Mouse (Mus musculus) heart, embryonic 10.5 days (tissue): ENCODE results near the gene Pacs2. TPM values are rescaled to one million over a fixed set of nuclear protein-coding genes. Genes with fewer than 3 reads are reported as not detected.
A peak's percentile ranks its signal among the peaks of the same experiment; 100 is the strongest.

Experiments
- DNase-seq: peaks from one replicate; pipeline ENCODE4 v3.0.0-alpha.2; 2017; ENCODE audit warnings: low spot score
- H3K27ac ChIP-seq: fragments of 300-500 bp; sonication (generic); 2 replicates; pipeline ENCODE4 v1.5.1; 2016; ENCODE audit warnings: mild to moderate bottlenecking
- H3K27me3 ChIP-seq: fragments of 300-500 bp; sonication (generic); 2 replicates; pipeline ENCODE4 v1.6.1; 2016; ENCODE audit warnings: mild to moderate bottlenecking; ENCODE audit not compliant: poor library complexity, insufficient read depth, severe bottlenecking
- H3K36me3 ChIP-seq: fragments of 300-500 bp; sonication (generic); 2 replicates; pipeline ENCODE4 v1.6.1; 2016; ENCODE audit warnings: mild to moderate bottlenecking, moderate library complexity
- H3K4me1 ChIP-seq: fragments of 300-500 bp; sonication (generic); 2 replicates; pipeline ENCODE4 v1.6.1; 2016; ENCODE audit warnings: mild to moderate bottlenecking
- H3K4me3 ChIP-seq: fragments of 300-500 bp; sonication (generic); 2 replicates; pipeline ENCODE4 v1.5.1; 2016; ENCODE audit warnings: mild to moderate bottlenecking, moderate library complexity
- H3K9me3 ChIP-seq: fragments of 300-500 bp; sonication (generic); 2 replicates; pipeline ENCODE4 v1.6.1; 2016; ENCODE audit warnings: mild to moderate bottlenecking, moderate library complexity
- whole genome bisulfite sequencing: fragments of 180-500 bp; shearing (Covaris S2); methylation state at CpG from one replicate; pipeline ENCODE4 v1.1.7; 2016; 5-methylcytosine and 5-hydroxymethylcytosine counted together
- polyA plus RNA-seq: library from polyadenylated mRNA; unstranded; fragments of >200 nt; fragmentation: Nextera tagmentation; extraction: Ambion mirVana; gene quantifications from 2 replicates; pipeline ENCODE4 v1.2.1, GENCODE M21; 2016

Pacs2 gene
- polyA plus RNA-seq, 1 experiment from 2014 or later = 11.7 TPM

GRCm38 (mm10) chr12:113016976-113017375 lies 2.7 kb downstream of the Pacs2 start:
- Histone ChIP-seq H3K36me3 (peaks cover 14% of the 10 kb centered on the region), H3K27me3 (no peaks in the 10 kb centered on the region), H3K4me3 (no peak overlapping the region), H3K27ac (no peak overlapping the region), H3K9me3 (no peaks in the 10 kb centered on the region), H3K4me1 (peaks cover 44% of the 10 kb centered on the region)
- WGBS = 70% methylated on average over 8 of the region's 8 CpGs
- DNase-seq = no peak

GRCm38 (mm10) chr12:113017429-113017984 lies 3.2 kb downstream of the Pacs2 start:
- no peaks in the 10 kb centered on the region for H3K9me3 ChIP-seq
- H3K4me3 ChIP-seq = no peak overlapping the region
- peaks cover 14% of the 10 kb centered on the region for H3K36me3 ChIP-seq
- DNase-seq = no peak
- 67% methylated on average over 9 of the region's 9 CpGs for whole genome bisulfite sequencing
- H3K4me1 ChIP-seq = peaks cover 39% of the 10 kb centered on the region
- H3K27ac ChIP-seq = no peak overlapping the region
- no peaks in the 10 kb centered on the region for H3K27me3 ChIP-seq

DNA sequence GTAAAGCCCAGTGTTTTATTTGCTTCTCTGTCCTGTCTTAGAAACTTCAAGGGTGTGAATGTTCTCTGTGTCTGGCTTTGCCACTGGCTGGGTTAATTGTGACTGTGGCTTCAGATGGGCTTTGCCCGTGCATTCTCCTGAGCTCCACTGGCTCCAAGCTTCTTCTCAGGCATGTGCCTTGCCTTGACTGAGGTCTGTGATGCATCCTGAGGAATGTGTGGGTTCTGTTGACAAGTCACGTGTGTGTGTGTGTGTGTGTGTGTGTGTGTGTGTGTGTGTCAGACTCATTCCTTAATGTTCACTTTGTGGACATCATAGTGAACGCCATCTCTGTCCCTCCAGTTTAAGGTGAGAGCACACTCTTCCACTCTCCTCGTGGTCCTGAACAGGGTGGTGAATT lies 4.5 kb downstream of the Pacs2 start:
- Histone ChIP-seq H3K9me3 (no peaks in the 10 kb centered on the region), H3K27ac (no peak overlapping the region), H3K36me3 (peaks cover 14% of the 10 kb centered on the region), H3K4me3 (no peak overlapping the region), H3K4me1 (peaks cover 39% of the 10 kb centered on the region), H3K27me3 (no peaks in the 10 kb centered on the region)
- WGBS = 81% methylated on average over 4 of the region's 4 CpGs
- DNase-seq = no peak

DNA sequence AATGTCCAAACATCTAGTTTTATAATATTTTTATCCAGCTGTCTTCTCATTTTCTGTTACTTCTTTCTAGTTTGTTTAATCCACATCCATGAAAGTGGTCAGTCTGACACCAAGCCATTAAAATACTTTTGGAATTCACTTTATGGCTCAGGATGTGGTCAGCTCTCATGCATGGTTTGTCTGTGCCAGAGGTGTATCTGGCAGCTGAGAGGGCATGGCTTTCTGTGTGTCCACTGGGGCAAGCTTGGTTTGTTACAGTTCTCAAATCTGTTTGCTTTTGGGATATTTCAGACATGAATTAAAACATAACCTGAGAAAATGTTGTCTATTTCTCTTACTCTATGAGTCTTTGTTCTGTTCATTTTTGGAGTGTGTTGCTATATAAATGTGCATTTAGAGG lies 7.2 kb downstream of the Pacs2 start:
- Histone ChIP-seq H3K9me3 (no peaks in the 10 kb centered on the region), H3K27me3 (no peaks in the 10 kb centered on the region), H3K36me3 (peaks cover 25% of the 10 kb centered on the region), H3K27ac (no peak overlapping the region), H3K4me3 (no peak overlapping the region), H3K4me1 (peaks cover 25% of the 10 kb centered on the region)
- no peak for DNase-seq

- Histone ChIP-seq H3K4me1 (peaks cover 26% of the 10 kb centered on the region), H3K4me3 (no peak overlapping the region), H3K27ac (no peak overlapping the region), H3K36me3 (peaks cover 30% of the 10 kb centered on the region), H3K9me3 (no peaks in the 10 kb centered on the region), H3K27me3 (no peaks in the 10 kb centered on the region)
- no peak for DNase-seq
- WGBS = 54% methylated on average over 4 of the region's 4 CpGs
Observed at GRCm38 (mm10) chr12:113023082-113023481, 8.8 kb downstream of the Pacs2 start.

- no peak overlapping the region for H3K27ac ChIP-seq
- 94% methylated on average over 1 of the region's 1 CpGs for WGBS
- no peak overlapping the region for H3K4me3 ChIP-seq
- DNase-seq = no peak
- H3K9me3 ChIP-seq = no peaks in the 10 kb centered on the region
- no peaks in the 10 kb centered on the region for H3K27me3 ChIP-seq
- H3K36me3 ChIP-seq = peaks cover 22% of the 10 kb centered on the region; the same call in 1 of the 2 replicates
- peaks cover 53% of the 10 kb centered on the region for H3K4me1 ChIP-seq
Observed at GRCm38 (mm10) chr12:113026557-113026956, 12.2 kb downstream of the Pacs2 start.

GRCm38 (mm10) chr12:113027495-113027894 lies 13.2 kb downstream of the Pacs2 start:
- H3K27ac ChIP-seq = peak overlapping the region; percentile 72
- H3K4me1 ChIP-seq = peaks cover 62% of the 10 kb centered on the region
- DNase-seq = no peak
- no peaks in the 10 kb centered on the region for H3K9me3 ChIP-seq
- H3K36me3 ChIP-seq = peaks cover 20% of the 10 kb centered on the region; the same call in 1 of the 2 replicates
- H3K27me3 ChIP-seq = no peaks in the 10 kb centered on the region
- 92% methylated on average over 2 of the region's 2 CpGs for WGBS
- H3K4me3 ChIP-seq = no peak overlapping the region

DNA sequence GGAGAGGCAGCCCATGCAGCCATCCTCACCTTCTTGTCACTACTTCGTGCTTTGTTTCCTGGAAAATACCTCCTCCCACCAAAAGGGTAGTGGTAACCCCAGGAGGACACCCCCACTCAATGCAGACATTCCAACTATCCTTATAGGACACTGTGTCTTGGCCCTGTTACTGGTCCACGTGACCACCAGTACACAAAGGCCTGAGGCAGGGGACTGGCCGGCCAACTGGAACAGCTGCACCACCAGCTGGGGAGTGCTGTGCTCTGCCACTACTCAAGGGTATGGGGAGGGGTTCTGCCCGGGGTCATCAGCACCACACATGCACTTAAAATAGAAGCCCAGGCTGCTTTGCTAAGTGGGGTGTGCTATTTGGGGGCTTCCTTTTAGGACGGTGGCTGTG lies 13.8 kb downstream of the Pacs2 start:
- H3K27ac ChIP-seq = peak overlapping the region; percentile 72
- 47% methylated on average over 5 of the region's 5 CpGs for WGBS
- H3K27me3 ChIP-seq = no peaks in the 10 kb centered on the region
- DNase-seq = no peak
- H3K36me3 ChIP-seq = peaks cover 20% of the 10 kb centered on the region; the same call in 1 of the 2 replicates
- no peak overlapping the region for H3K4me3 ChIP-seq
- H3K9me3 ChIP-seq = no peaks in the 10 kb centered on the region
- H3K4me1 ChIP-seq = peaks cover 64% of the 10 kb centered on the region

- Histone ChIP-seq H3K36me3 (peaks cover 20% of the 10 kb centered on the region; the same call in 1 of the 2 replicates), H3K4me1 (peaks cover 64% of the 10 kb centered on the region), H3K27me3 (no peaks in the 10 kb centered on the region), H3K4me3 (no peak overlapping the region), H3K27ac (peak overlapping the region; percentile 72; the same call in 1 of the 2 replicates), H3K9me3 (no peaks in the 10 kb centered on the region)
- 85% methylated on average over 9 of the region's 9 CpGs for WGBS
- no peak for DNase-seq
Observed at GRCm38 (mm10) chr12:113028898-113029297, 14.6 kb downstream of the Pacs2 start.

DNA sequence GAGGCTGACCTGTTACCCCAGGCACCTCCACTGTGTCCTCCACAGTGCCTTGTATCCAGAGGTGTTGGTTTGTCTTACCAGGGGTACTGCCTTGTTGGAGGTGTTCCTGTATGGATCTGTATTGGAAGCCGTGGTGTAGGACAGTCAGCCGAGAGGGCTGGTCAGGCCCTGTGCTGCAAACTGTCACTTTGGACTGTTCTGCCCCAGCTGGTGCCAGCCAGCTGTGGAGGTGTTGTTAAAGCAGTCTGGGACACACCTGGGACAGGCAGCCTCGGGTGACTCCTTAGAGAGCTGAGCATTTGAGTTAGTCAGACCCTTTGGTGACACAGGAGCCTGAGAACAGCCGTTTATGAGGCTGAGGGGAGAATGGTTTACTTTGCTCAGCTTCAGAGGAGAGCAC lies 15.7 kb downstream of the Pacs2 start:
- peaks cover 73% of the 10 kb centered on the region for H3K4me1 ChIP-seq
- H3K9me3 ChIP-seq = no peaks in the 10 kb centered on the region
- H3K27ac ChIP-seq = no peak overlapping the region

GRCm38 (mm10) chr12:113030993-113031392 lies 16.7 kb downstream of the Pacs2 start:
- Histone ChIP-seq H3K36me3 (peaks cover 8% of the 10 kb centered on the region; the same call in 1 of the 2 replicates), H3K4me1 (peaks cover 77% of the 10 kb centered on the region), H3K9me3 (no peaks in the 10 kb centered on the region), H3K27me3 (no peaks in the 10 kb centered on the region), H3K27ac (peak overlapping the region; percentile 31; the same call in 1 of the 2 replicates), H3K4me3 (no peak overlapping the region)
- 69% methylated on average over 9 of the region's 9 CpGs for whole genome bisulfite sequencing
- DNase-seq = no peak

More for the DNA sequence above, 15.7 kb downstream of the Pacs2 start:
- 71% methylated on average over 4 of the region's 4 CpGs for WGBS
- H3K36me3 ChIP-seq = peaks cover 17% of the 10 kb centered on the region; the same call in 1 of the 2 replicates
- H3K27me3 ChIP-seq = no peaks in the 10 kb centered on the region
- no peak for DNase-seq
- H3K4me3 ChIP-seq = no peak overlapping the region

DNA sequence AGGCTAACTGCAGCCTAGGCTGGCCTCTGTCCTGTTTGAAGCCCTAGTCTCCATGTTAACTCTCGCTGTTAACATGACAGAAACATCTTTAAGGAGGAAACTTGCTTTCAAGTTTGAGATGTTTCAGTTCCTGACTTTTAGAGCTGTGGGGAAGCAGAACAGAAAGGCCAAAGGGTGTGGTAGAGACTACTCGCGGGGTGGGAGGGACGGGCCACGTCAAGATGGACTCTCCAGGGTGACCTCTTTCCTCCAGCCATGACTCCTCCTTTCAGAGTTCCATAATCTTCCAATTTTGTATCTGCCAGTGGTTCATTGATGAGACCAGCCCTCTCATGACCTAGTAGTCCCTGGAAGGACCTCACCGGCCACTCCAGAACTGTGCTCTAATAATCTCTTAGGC lies 17.1 kb downstream of the Pacs2 start:
- peak overlapping the region; percentile 31; the same call in 1 of the 2 replicates for H3K27ac ChIP-seq
- 85% methylated on average over 6 of the region's 6 CpGs for WGBS
- peaks cover 80% of the 10 kb centered on the region for H3K4me1 ChIP-seq
- no peaks in the 10 kb centered on the region for H3K9me3 ChIP-seq
- H3K27me3 ChIP-seq = no peaks in the 10 kb centered on the region
- no peak for DNase-seq
- H3K36me3 ChIP-seq = peaks cover 6% of the 10 kb centered on the region; the same call in 1 of the 2 replicates
- no peak overlapping the region for H3K4me3 ChIP-seq

GRCm38 (mm10) chr12:113032296-113033250 lies 18.3 kb downstream of the Pacs2 start:
- H3K36me3 ChIP-seq = peaks cover 6% of the 10 kb centered on the region; the same call in 1 of the 2 replicates
- H3K27me3 ChIP-seq = no peaks in the 10 kb centered on the region
- H3K9me3 ChIP-seq = no peaks in the 10 kb centered on the region
- H3K4me1 ChIP-seq = peaks cover 74% of the 10 kb centered on the region
- no peak for DNase-seq
- no peak overlapping the region for H3K4me3 ChIP-seq
- H3K27ac ChIP-seq = peak overlapping the region; percentile 24; the same call in 1 of the 2 replicates
- 73% methylated on average over 11 of the region's 11 CpGs for WGBS
